Mouse (Mus musculus) stomach, postnatal 0 days (tissue): Measurements from ENCODE around the gene Kcnh4.

Source experiments
- CTCF ChIP-seq: IDR thresholded peaks from 2 replicates; pipeline ENCODE4 v1.5.1; 2016; ENCODE audit warnings: antibody characterized with exemption, low read depth, mild to moderate bottlenecking, moderate library complexity
- EP300 ChIP-seq: optimal IDR thresholded peaks from 2 replicates; pipeline ENCODE3; 2016; ENCODE audit warnings: antibody characterized with exemption

DNA sequence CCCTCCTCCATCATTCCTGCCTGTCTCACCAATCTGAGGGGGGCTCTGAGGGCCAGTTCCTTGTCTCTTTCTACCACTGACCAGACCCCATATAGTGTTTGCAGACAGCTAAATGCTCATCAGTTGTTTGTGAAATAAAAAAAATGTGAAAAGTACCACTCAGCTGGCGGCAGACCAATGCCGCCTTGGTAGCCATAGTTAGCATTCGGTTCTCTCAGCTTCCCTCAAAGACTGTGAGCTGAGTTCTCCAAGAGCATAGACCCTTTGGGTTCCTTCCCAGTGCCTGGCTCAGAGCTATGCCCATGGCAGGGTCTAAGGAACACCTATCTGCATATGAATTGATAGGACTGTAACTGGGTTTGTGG is 5.1 kb downstream of the Kcnh4 start:
- TF ChIP-seq EP300, result no peak
- no peak for TF ChIP-seq CTCF
